In the genomic region with DNA sequence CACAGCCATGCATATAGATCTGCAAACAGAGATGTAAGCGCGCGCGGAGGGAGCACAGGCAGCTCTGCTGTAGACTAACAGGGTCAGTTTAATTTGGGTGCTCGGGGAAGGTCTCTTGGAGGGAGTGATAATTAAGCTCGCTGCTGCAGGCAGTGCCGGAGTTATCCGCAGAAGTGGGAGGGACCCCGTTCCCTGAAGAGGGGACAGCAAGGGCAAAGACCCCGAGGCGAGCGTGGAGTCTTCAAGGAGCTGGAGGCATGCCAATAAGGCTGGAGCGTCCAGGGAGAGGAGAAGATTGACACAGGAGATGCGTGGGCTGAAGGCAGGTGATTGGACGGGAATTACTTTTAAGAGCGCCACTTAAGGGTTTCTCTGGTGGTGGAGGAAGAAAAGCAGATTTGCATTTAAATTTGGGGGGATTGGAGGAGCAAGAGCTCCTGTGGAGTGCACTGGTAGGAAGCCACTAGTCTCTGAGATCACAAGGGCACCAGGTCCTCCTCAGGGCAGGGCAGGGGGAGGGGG, we compare ENCODE assay signal across 9 mouse cellular contexts. TPM values are rescaled to one million over a fixed set of nuclear protein-coding genes. Genes with fewer than 3 reads are reported as not detected.
DNase-seq lines count a peak whose midpoint lies in the region; ATAC-seq and TF ChIP-seq lines count a peak whose summit lies in the region.
"Had no signal": no experiment of that assay in that cellular context is flagged by ENCODE, and none has a peak within 500 bp of the region (broad histone marks: within the 10 kb centered on the region; RNA-seq: fewer than 3 reads in every experiment).

No protein-coding gene starts in this region.

- no peak overlapping the region for H3K9ac ChIP-seq in embryonic facial prominence, embryonic 11.5 days (replicated peaks; ENCODE audit: low read length)

- H3K36me3 ChIP-seq in E14TG2a.4 (ENCODE audit: insufficient read depth, low read length): no peaks in the 10 kb centered on the region; the same call in 1 of the 2 replicates
- H3K36me3 ChIP-seq in embryonic facial prominence, embryonic 11.5 days (replicated peaks; ENCODE audit: control insufficient read depth, insufficient read depth, low read depth, low read length): no peaks in the 10 kb centered on the region
- no peaks in the 10 kb centered on the region for H3K36me3 ChIP-seq in limb, embryonic 10.5 days

- peaks cover 9% of the 10 kb centered on the region for H3K9me3 ChIP-seq in E14TG2a.4 (ENCODE audit: low read length)
- no peaks in the 10 kb centered on the region for H3K9me3 ChIP-seq in embryonic facial prominence, embryonic 11.5 days (replicated peaks; ENCODE audit: control insufficient read depth, low read length)
- H3K9me3 ChIP-seq in limb, embryonic 10.5 days (replicated peaks): no peaks in the 10 kb centered on the region

- DNase-seq in gastrocnemius, postnatal 10 days: peak; percentile 9
- no peak for DNase-seq in gastrocnemius, adult 8-10 months (ENCODE audit: low spot score in 2 of 2)
- DNase-seq in embryonic facial prominence, embryonic 11.5 days (ENCODE audit: low spot score): peak; percentile 56
- no peak for DNase-seq in limb, embryonic 10.5 days (ENCODE audit: low spot score)
- DNase-seq in ovary, postnatal 10 days (ENCODE audit: low spot score): no peak
- no peak for DNase-seq in gastrocnemius, adult 2 months

- intact Hi-C loops in gastrocnemius, adult 2 months (cut with DNase I): no loop called here

- peaks cover 86% of the 10 kb centered on the region for H3K4me1 ChIP-seq in E14TG2a.4 (replicated peaks; ENCODE audit: low read depth, low read length)
- no peaks in the 10 kb centered on the region for H3K4me1 ChIP-seq in embryonic facial prominence, embryonic 11.5 days (ENCODE audit: control insufficient read depth, insufficient read depth, low read length)
- peaks cover 11% of the 10 kb centered on the region for H3K4me1 ChIP-seq in limb, embryonic 10.5 days

- peak overlapping the region; percentile 71 for H3K4me3 ChIP-seq in E14TG2a.4 (replicated peaks; ENCODE audit: low read length)
- H3K4me3 ChIP-seq in embryonic facial prominence, embryonic 11.5 days (ENCODE audit: low read depth, low read length): no peak overlapping the region
- peak overlapping the region; percentile 27 for H3K4me3 ChIP-seq in limb, embryonic 10.5 days
- H3K4me3 ChIP-seq in gastrocnemius, adult 2 months: no peak overlapping the region

- no peak for TF ChIP-seq CTCF in E14TG2a.4 (conservative IDR thresholded peaks at IDR 0.05; ENCODE audit: low read length)
- TF ChIP-seq CTCF in gastrocnemius, adult 2 months (IDR thresholded peaks at IDR 0.05): no peak

- WGBS in embryonic facial prominence, embryonic 11.5 days: under 1% methylated on average over 16 of the region's 16 CpGs
- WGBS in limb, embryonic 10.5 days: 1% methylated on average over 16 of the region's 16 CpGs

- H3K4me2 ChIP-seq in embryonic facial prominence, embryonic 11.5 days (ENCODE audit: low read depth, low read length): peak overlapping the region; percentile 3

- H3K27me3 ChIP-seq in E14TG2a.4 (ENCODE audit: insufficient read depth, low read length): peaks cover 7% of the 10 kb centered on the region
- H3K27me3 ChIP-seq in embryonic facial prominence, embryonic 11.5 days (ENCODE audit: control insufficient read depth, insufficient read depth, low read length): no peaks in the 10 kb centered on the region
- H3K27me3 ChIP-seq in limb, embryonic 10.5 days (ENCODE audit: low read depth, poor library complexity, severe bottlenecking): peaks cover 62% of the 10 kb centered on the region

- no peak for ATAC-seq in embryonic facial prominence, embryonic 11.5 days (replicated peaks; ENCODE audit: insufficient number of reproducible peaks, low FRiP score, low TSS enrichment, low read depth)
- no peak for ATAC-seq in inflammation-experienced regulatory T-cells, adult 6 months

- no peak overlapping the region for H3K27ac ChIP-seq in embryonic facial prominence, embryonic 11.5 days (replicated peaks; ENCODE audit: low read depth, low read length)
- no peak overlapping the region for H3K27ac ChIP-seq in limb, embryonic 10.5 days
- no peak overlapping the region for H3K27ac ChIP-seq in gastrocnemius, adult 2 months
- H3K27ac ChIP-seq: macrophage had no signal

RNA-seq across cellular contexts. Expression of gene Lep, which starts 43.1 kb away (rescaled TPM):
- 1 to 10 TPM; 1.1 to 2.0 TPM for total RNA-seq in gastrocnemius, postnatal 10 days (2021)
- 10 to 100 TPM in 1 of 4 experiments, 1 to 10 TPM in 2, under 1 TPM in 1; 0.61 to 22.4 (median 4.3) TPM for total RNA-seq in gastrocnemius, adult 8-10 months (2022)
- not detected in 2 replicates for polyA plus RNA-seq in embryonic facial prominence, embryonic 11.5 days (2014; fragmentation: Nextera tagmentation; extraction: Ambion mirVana)
- not detected in 2 replicates for polyA plus RNA-seq in limb, embryonic 10.5 days (2016; fragmentation: Nextera tagmentation; extraction: Ambion mirVana)
- total RNA-seq in gastrocnemius, adult 2 months (2021): under 1 TPM; 0.08 to 0.59 TPM
- not detected for polyA plus RNA-seq in inflammation-experienced regulatory T-cells, adult 6 months (2017; shearing (Covaris generic))
- polyA plus RNA-seq: macrophage had no signal

Comparison
In these comparisons a context has a peak if more than half of its experiments do, and no peak if none do; other contexts are left out.
1. DNase-seq: peak in gastrocnemius, postnatal 10 days (single experiment) and embryonic facial prominence, embryonic 11.5 days (single experiment); none in gastrocnemius, adult 8-10 months (0 of 2), limb, embryonic 10.5 days (single experiment), ovary, postnatal 10 days (single experiment) and gastrocnemius, adult 2 months (single experiment).
2. H3K4me3 ChIP-seq: peak in E14TG2a.4 (single experiment) and limb, embryonic 10.5 days (single experiment); none in embryonic facial prominence, embryonic 11.5 days (single experiment) and gastrocnemius, adult 2 months (single experiment).